ENCODE assay signal across 9 mouse cellular contexts in the genomic region with DNA sequence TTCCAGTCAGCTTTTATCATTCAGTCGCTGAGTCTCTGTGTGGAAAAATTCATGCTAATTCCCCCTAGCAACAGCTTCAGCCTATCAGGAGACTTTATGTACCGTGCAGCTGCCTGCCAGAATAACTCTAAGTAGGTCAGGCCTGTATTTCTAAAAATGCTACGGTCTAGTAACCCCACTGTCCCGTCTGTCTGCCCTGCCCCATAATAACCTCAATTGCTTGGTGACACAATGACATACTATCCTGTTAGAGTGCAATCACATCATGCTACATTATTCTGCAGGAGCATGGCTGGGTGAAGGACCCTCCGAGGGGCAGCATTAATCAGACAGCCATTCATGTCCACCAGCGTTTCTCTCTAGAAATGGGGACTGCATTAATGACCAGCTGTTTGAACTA.
DNase-seq lines count a peak whose midpoint lies in the region; ATAC-seq and TF ChIP-seq lines count a peak whose summit lies in the region.
"Had no signal": no experiment of that assay in that cellular context is flagged by ENCODE, and none has a peak within 500 bp of the region (broad histone marks: within the 10 kb centered on the region; RNA-seq: fewer than 3 reads in every experiment).

No protein-coding gene starts in this region.

- H3K4me2 ChIP-seq in embryonic facial prominence, embryonic 15.5 days (replicated peaks), result peak overlapping the region; percentile 53
- peak overlapping the region; percentile 70 for H3K4me2 ChIP-seq in heart, embryonic 15.5 days

- peak overlapping the region; percentile 67 for H3K4me3 ChIP-seq in gastrocnemius, adult 2 months
- peak overlapping the region; percentile 25; the same call in 1 of the 2 replicates for H3K4me3 ChIP-seq in embryonic facial prominence, embryonic 15.5 days (replicated peaks)
- no peak overlapping the region for H3K4me3 ChIP-seq in heart, embryonic 15.5 days
- H3K4me3 ChIP-seq: erythroblast, embryonic 14.5 days had no signal

- TF ChIP-seq CTCF in gastrocnemius, adult 2 months (IDR thresholded peaks at IDR 0.05), result no peak

- H3K9me3 ChIP-seq in embryonic facial prominence, embryonic 15.5 days (replicated peaks), result no peaks in the 10 kb centered on the region
- no peaks in the 10 kb centered on the region for H3K9me3 ChIP-seq in heart, embryonic 15.5 days (replicated peaks)

- WGBS in embryonic facial prominence, embryonic 15.5 days, result 13% methylated on average over 6 of the region's 6 CpGs
- whole genome bisulfite sequencing in heart, embryonic 15.5 days, result 14% methylated on average over 6 of the region's 6 CpGs

- H3K27ac ChIP-seq in gastrocnemius, adult 2 months, result peak overlapping the region; percentile 24; the same call in 1 of the 2 replicates
- peak overlapping the region; percentile 94 for H3K27ac ChIP-seq in embryonic facial prominence, embryonic 15.5 days (replicated peaks)
- peak overlapping the region; percentile 96 for H3K27ac ChIP-seq in heart, embryonic 15.5 days

- intact Hi-C loops in gastrocnemius, adult 2 months (cut with DNase I), result loop anchor here (5.0 to 10.0 kb wide), 2 partner anchors 536 to 1419 kb away; partner anchors contain the start of gene Sox4
- intact Hi-C loops in gastrocnemius, postnatal 36 days (cut with DNase I), result loop anchor here (5.0 kb wide), 1 partner anchor 531 kb away; no protein-coding TSS in a partner anchor

- peaks cover 33% of the 10 kb centered on the region for H3K4me1 ChIP-seq in embryonic facial prominence, embryonic 15.5 days
- H3K4me1 ChIP-seq in heart, embryonic 15.5 days (replicated peaks), result peaks cover 51% of the 10 kb centered on the region

- no peak for ATAC-seq in embryonic facial prominence, embryonic 15.5 days (ENCODE audit: insufficient number of reproducible peaks, low FRiP score, low TSS enrichment, low read depth)
- no peak for ATAC-seq in heart, embryonic 15.5 days (replicated peaks; ENCODE audit: insufficient number of reproducible peaks, insufficient read depth, low FRiP score, low read depth)

- no peak overlapping the region for H3K9ac ChIP-seq in embryonic facial prominence, embryonic 15.5 days
- no peak overlapping the region for H3K9ac ChIP-seq in heart, embryonic 15.5 days

- peak; percentile 33 for DNase-seq in gastrocnemius, adult 2 months
- no peak for DNase-seq in gastrocnemius, postnatal 36 days
- peak; percentile 40 to 53 for DNase-seq in kidney, postnatal 36 days
- peak; percentile 6 for DNase-seq in lung, postnatal 36 days
- peak; percentile 40 for DNase-seq in right cerebral cortex, postnatal 4 days
- no peak for DNase-seq in urinary bladder, postnatal 36 days (ENCODE audit: low spot score in 2 of 2)

- H3K36me3 ChIP-seq in embryonic facial prominence, embryonic 15.5 days, result no peaks in the 10 kb centered on the region
- no peaks in the 10 kb centered on the region for H3K36me3 ChIP-seq in heart, embryonic 15.5 days

- H3K27me3 ChIP-seq in embryonic facial prominence, embryonic 15.5 days, result no peaks in the 10 kb centered on the region
- H3K27me3 ChIP-seq in heart, embryonic 15.5 days, result no peaks in the 10 kb centered on the region

Comparison
In these comparisons a context has a peak if more than half of its experiments do, and no peak if none do; other contexts are left out.
1. DNase-seq: peak in gastrocnemius, adult 2 months (single experiment), kidney, postnatal 36 days (2 of 2), lung, postnatal 36 days (single experiment) and right cerebral cortex, postnatal 4 days (single experiment); none in gastrocnemius, postnatal 36 days (0 of 2) and urinary bladder, postnatal 36 days (0 of 2).
2. H3K27ac ChIP-seq: peak in every context shown above with its lines; median percentile 96 in heart, embryonic 15.5 days; 94 in embryonic facial prominence, embryonic 15.5 days; 24 in gastrocnemius, adult 2 months.